Mouse (Mus musculus) cerebellum, postnatal 4 days (tissue): ENCODE measurements around the gene E130114P18Rik.

Experiments
- DNase-seq, 2 experiments: peaks; one replicate each; pipeline ENCODE4 v3.0.0; 2022; ENCODE audit warnings: low spot score in 2 of 2, mixed read lengths in 1 of 2

Gene E130114P18Rik

DNA sequence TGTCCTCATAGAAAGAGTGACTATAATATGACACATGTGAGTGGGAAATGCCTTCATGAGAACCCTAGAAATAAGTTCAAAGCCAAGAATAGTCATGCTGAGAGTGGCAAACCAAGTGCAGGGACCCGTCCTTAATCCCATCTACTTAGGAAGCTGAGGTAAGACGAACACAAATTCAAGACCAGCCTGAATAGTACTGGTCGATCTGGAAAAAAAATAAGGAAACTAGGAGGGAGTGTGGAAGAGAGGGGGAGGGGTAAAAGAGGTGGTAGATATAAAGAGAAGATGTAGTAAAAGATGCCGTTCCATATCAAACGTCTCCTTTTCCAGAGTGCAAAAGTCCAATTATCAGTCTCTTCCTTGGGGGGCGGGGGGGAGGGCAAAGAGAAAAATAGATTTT, 213.7 kb downstream of the E130114P18Rik start:
- DNase-seq = no peak

DNA sequence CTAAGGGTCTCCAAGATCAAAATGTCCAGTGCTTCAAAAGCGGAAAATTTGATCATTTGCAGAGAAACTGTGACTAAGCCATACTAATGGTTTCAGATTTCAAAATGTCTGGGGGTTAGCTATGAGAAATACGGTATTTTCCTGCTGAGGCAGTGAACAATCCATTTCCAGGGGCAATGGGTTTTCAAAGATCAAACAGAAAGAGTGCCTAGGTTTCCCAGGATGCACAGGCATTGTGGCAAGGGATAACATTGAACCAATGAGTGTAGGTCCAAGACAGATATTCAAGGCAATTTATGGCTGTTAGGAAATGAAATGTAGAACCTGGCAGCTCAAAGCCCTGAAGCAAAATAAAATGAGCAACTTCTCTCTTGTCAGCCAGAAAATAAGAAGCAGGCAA, 220.3 kb downstream of the E130114P18Rik start:
- no peak for DNase-seq

DNA sequence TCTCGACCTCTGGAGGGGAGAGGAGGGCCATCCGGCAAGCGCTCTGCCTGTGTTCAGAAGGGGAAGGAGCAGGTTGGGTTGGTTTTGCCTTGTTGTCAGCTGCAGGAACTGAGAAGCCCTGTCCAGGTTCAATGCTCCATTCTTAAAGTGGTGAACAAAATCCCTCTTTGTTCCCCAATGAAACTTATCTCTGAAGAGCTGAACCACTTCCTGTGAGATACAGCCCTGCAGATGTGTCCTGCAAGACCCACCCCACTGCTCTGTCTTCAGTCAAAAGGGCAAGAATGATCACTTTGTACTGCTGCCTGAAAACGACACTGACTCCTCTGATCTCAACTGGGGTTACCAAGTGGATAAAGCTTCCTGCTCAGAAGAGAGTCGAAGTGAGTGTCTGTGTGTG, 233.9 kb downstream of the E130114P18Rik start:
- no peak for DNase-seq

DNA sequence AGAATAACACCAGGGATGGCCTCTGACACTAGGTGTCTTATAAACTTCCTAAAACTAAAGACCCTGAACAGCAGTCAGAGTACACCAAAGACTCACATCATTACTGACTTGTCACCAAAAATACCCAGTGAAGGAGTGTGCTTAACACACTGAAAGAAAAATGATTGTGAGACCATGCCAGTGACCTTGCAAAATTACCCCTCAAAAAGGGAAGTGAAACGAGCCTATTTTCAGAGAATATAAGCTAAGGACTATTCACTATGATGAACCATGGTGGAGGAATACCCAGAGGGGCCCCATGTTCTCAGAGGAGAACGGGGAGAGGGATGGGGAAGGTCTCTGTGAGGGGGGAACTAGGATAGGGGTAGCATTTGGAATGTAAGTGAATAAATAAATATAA, 245.8 kb downstream of the E130114P18Rik start:
- no peak for DNase-seq

DNA sequence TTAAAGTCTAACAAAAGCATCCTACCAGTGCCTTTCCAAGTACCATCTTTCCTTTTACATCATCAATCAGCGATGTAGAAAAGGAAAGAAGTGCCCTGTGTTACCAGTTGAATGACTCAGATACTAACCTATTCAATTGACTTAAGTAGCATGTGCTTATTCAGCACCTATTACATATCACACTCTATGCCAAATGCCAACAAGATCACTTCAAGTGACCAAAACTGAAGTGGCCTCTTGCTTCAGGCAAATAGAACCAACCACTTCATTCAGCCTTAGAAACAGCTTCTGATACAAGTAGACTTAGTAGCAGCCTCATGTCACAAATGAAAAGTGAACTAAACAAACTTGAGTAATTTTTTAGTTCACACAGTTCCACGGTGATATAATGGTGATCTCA, 249.4 kb downstream of the E130114P18Rik start:
- no peak for DNase-seq
